Mouse (Mus musculus): ENCODE measurements around the gene Vamp1. TPM values are rescaled to one million over a fixed set of nuclear protein-coding genes. Genes with fewer than 3 reads are reported as not detected.

The Vamp1 gene
- polyA plus RNA-seq, 1 experiment: 19.8 TPM

GRCm38 (mm10) chr6:125284751-125285150 is 69.4 kb downstream of the Vamp1 start:
- WGBS: 93% methylated on average over 7 of the region's 7 CpGs
- no peaks in the 10 kb centered on the region for H3K36me3 ChIP-seq (ENCODE audit: control insufficient read depth, insufficient read depth, low read length)

GRCm38 (mm10) chr6:125285890-125286289 is 70.5 kb downstream of the Vamp1 start, which contains the start of gene Tuba3a:
Gene Tuba3a (minus strand): TSS chr6:125286042.
- no peak for DNase-seq
- Histone ChIP-seq H3K4me1 (ENCODE audit: control insufficient read depth, insufficient read depth, low read length) (no peaks in the 10 kb centered on the region), H3K4me3 (ENCODE audit: insufficient read depth, low read depth, low read length) (no peak within 1 kb of the TSS), H3K27me3 (replicated peaks; ENCODE audit: control insufficient read depth, insufficient read depth, low read length) (no peaks in the 10 kb centered on the region), H3K27ac (ENCODE audit: insufficient read depth, low read depth, low read length) (no peak within 1 kb of the TSS), H3K36me3 (ENCODE audit: control insufficient read depth, insufficient read depth, low read length) (no peaks in the 10 kb centered on the region)
- TF ChIP-seq CTCF (conservative IDR thresholded peaks at IDR 0.05; ENCODE audit: insufficient read depth, insufficient read length, low read depth, low read length) (no peak), POLR2A (IDR thresholded peaks at IDR 0.05; ENCODE audit: low read depth, low read length) (no peak)
- 95% methylated on average over 22 of the region's 22 CpGs for WGBS

More at GRCm38 (mm10) chr6:125284751-125285150, 69.4 kb downstream of the Vamp1 start:
- H3K4me3 ChIP-seq (ENCODE audit: insufficient read depth, low read depth, low read length): no peak overlapping the region
- H3K27ac ChIP-seq (ENCODE audit: insufficient read depth, low read depth, low read length): no peak overlapping the region
- no peak for TF ChIP-seq CTCF (conservative IDR thresholded peaks at IDR 0.05; ENCODE audit: insufficient read depth, insufficient read length, low read depth, low read length)
- no peak for TF ChIP-seq POLR2A (IDR thresholded peaks at IDR 0.05; ENCODE audit: low read depth, low read length)
- H3K4me1 ChIP-seq (ENCODE audit: control insufficient read depth, insufficient read depth, low read length): no peaks in the 10 kb centered on the region
- DNase-seq: no peak
- no peaks in the 10 kb centered on the region for H3K27me3 ChIP-seq (replicated peaks; ENCODE audit: control insufficient read depth, insufficient read depth, low read length)

- DNase-seq: no peak
Measured at GRCm38 (mm10) chr6:125286944-125287343, 71.6 kb downstream of the Vamp1 start.

GRCm38 (mm10) chr6:125288730-125289129 is 73.4 kb downstream of the Vamp1 start:
- Histone ChIP-seq H3K27me3 (replicated peaks; ENCODE audit: control insufficient read depth, insufficient read depth, low read length) (no peaks in the 10 kb centered on the region), H3K36me3 (ENCODE audit: control insufficient read depth, insufficient read depth, low read length) (no peaks in the 10 kb centered on the region), H3K27ac (ENCODE audit: insufficient read depth, low read depth, low read length) (no peak overlapping the region), H3K4me3 (ENCODE audit: insufficient read depth, low read depth, low read length) (no peak overlapping the region), H3K4me1 (ENCODE audit: control insufficient read depth, insufficient read depth, low read length) (no peaks in the 10 kb centered on the region)
- DNase-seq: no peak
- 56% methylated on average over 5 of the region's 5 CpGs for WGBS
- TF ChIP-seq POLR2A (IDR thresholded peaks at IDR 0.05; ENCODE audit: low read depth, low read length) (no peak), CTCF (conservative IDR thresholded peaks at IDR 0.05; ENCODE audit: insufficient read depth, insufficient read length, low read depth, low read length) (no peak)

More at GRCm38 (mm10) chr6:125286944-125287343, 71.6 kb downstream of the Vamp1 start:
- WGBS: 80% methylated on average over 4 of the region's 4 CpGs
- H3K4me1 ChIP-seq (ENCODE audit: control insufficient read depth, insufficient read depth, low read length): no peaks in the 10 kb centered on the region
- no peak overlapping the region for H3K4me3 ChIP-seq (ENCODE audit: insufficient read depth, low read depth, low read length)
- no peak overlapping the region for H3K27ac ChIP-seq (ENCODE audit: insufficient read depth, low read depth, low read length)
- H3K27me3 ChIP-seq (replicated peaks; ENCODE audit: control insufficient read depth, insufficient read depth, low read length): no peaks in the 10 kb centered on the region
- TF ChIP-seq CTCF (conservative IDR thresholded peaks at IDR 0.05; ENCODE audit: insufficient read depth, insufficient read length, low read depth, low read length): no peak
- no peak for TF ChIP-seq POLR2A (IDR thresholded peaks at IDR 0.05; ENCODE audit: low read depth, low read length)
- H3K36me3 ChIP-seq (ENCODE audit: control insufficient read depth, insufficient read depth, low read length): no peaks in the 10 kb centered on the region

- Histone ChIP-seq H3K36me3 (ENCODE audit: control insufficient read depth, insufficient read depth, low read length) (no peaks in the 10 kb centered on the region), H3K4me1 (ENCODE audit: control insufficient read depth, insufficient read depth, low read length) (no peaks in the 10 kb centered on the region), H3K27ac (ENCODE audit: insufficient read depth, low read depth, low read length) (no peak overlapping the region), H3K27me3 (replicated peaks; ENCODE audit: control insufficient read depth, insufficient read depth, low read length) (no peaks in the 10 kb centered on the region), H3K4me3 (ENCODE audit: insufficient read depth, low read depth, low read length) (no peak overlapping the region)
- 81% methylated on average over 4 of the region's 4 CpGs for WGBS
- no peak for DNase-seq
- TF ChIP-seq CTCF (conservative IDR thresholded peaks at IDR 0.05; ENCODE audit: insufficient read depth, insufficient read length, low read depth, low read length): no peak
- TF ChIP-seq POLR2A (IDR thresholded peaks at IDR 0.05; ENCODE audit: low read depth, low read length): no peak
Measured at GRCm38 (mm10) chr6:125291329-125291728, 76.0 kb downstream of the Vamp1 start.

GRCm38 (mm10) chr6:125292256-125292655 is 76.9 kb downstream of the Vamp1 start:
- no peaks in the 10 kb centered on the region; the same call in 1 of the 2 replicates for H3K4me1 ChIP-seq (ENCODE audit: control insufficient read depth, insufficient read depth, low read length)
- H3K36me3 ChIP-seq (ENCODE audit: control insufficient read depth, insufficient read depth, low read length): no peaks in the 10 kb centered on the region
- WGBS: 64% methylated on average over 7 of the region's 7 CpGs
- no peak for DNase-seq
- H3K27me3 ChIP-seq (replicated peaks; ENCODE audit: control insufficient read depth, insufficient read depth, low read length): no peaks in the 10 kb centered on the region
- TF ChIP-seq CTCF (conservative IDR thresholded peaks at IDR 0.05; ENCODE audit: insufficient read depth, insufficient read length, low read depth, low read length) (no peak), POLR2A (IDR thresholded peaks at IDR 0.05; ENCODE audit: low read depth, low read length) (no peak)
- no peak overlapping the region for H3K27ac ChIP-seq (ENCODE audit: insufficient read depth, low read depth, low read length)
- H3K4me3 ChIP-seq (ENCODE audit: insufficient read depth, low read depth, low read length): no peak overlapping the region

- TF ChIP-seq CTCF (conservative IDR thresholded peaks at IDR 0.05; ENCODE audit: insufficient read depth, insufficient read length, low read depth, low read length) (no peak), POLR2A (IDR thresholded peaks at IDR 0.05; ENCODE audit: low read depth, low read length) (no peak)
- no peaks in the 10 kb centered on the region for H3K36me3 ChIP-seq (ENCODE audit: control insufficient read depth, insufficient read depth, low read length)
- H3K4me1 ChIP-seq (ENCODE audit: control insufficient read depth, insufficient read depth, low read length): no peaks in the 10 kb centered on the region; the same call in 1 of the 2 replicates
- no peak for DNase-seq
- no peak overlapping the region for H3K4me3 ChIP-seq (ENCODE audit: insufficient read depth, low read depth, low read length)
- WGBS: 79% methylated on average over 4 of the region's 4 CpGs
- H3K27ac ChIP-seq (ENCODE audit: insufficient read depth, low read depth, low read length): no peak overlapping the region
- no peaks in the 10 kb centered on the region for H3K27me3 ChIP-seq (replicated peaks; ENCODE audit: control insufficient read depth, insufficient read depth, low read length)
Measured at GRCm38 (mm10) chr6:125294049-125294448, 78.7 kb downstream of the Vamp1 start.

Other genes with a start within 250 kb of the Vamp1 start
- gene Pianp, start 218.9 kb upstream of the Vamp1 start, polyA plus RNA-seq (2012; rRNA removed): 0.95 and 0.99 TPM in 2 replicates
- gene Zfp384, start 206.4 kb upstream of the Vamp1 start, polyA plus RNA-seq (2012; rRNA removed): 37.8 and 45.7 TPM in 2 replicates
- 39.1 and 39.2 TPM in 2 replicates for gene Ing4, start 175.8 kb upstream of the Vamp1 start, polyA plus RNA-seq (2012; rRNA removed)
- 14.3 and 18.9 TPM in 2 replicates for gene Acrbp, start 165.9 kb upstream of the Vamp1 start, polyA plus RNA-seq (2012; rRNA removed)
- gene Lpar5, start 147.6 kb upstream of the Vamp1 start, polyA plus RNA-seq (2012; rRNA removed): 2.9 and 3.5 TPM in 2 replicates
- 43.6 and 57.7 TPM in 2 replicates for gene Chd4, start 119.6 kb upstream of the Vamp1 start, polyA plus RNA-seq (2012; rRNA removed)
- 15.5 and 16.5 TPM in 2 replicates for gene Nop2, start 83.6 kb upstream of the Vamp1 start, polyA plus RNA-seq (2012; rRNA removed)
- gene Iffo1, start 70.3 kb upstream of the Vamp1 start, polyA plus RNA-seq (2012; rRNA removed): 35.0 and 36.4 TPM in 2 replicates
- gene Gapdh, start 49.1 kb upstream of the Vamp1 start, polyA plus RNA-seq (2012; rRNA removed): 7,324 and 7,933 TPM in 2 replicates
- gene Ncapd2, start 23.9 kb upstream of the Vamp1 start, polyA plus RNA-seq (2012; rRNA removed): 15.6 and 18.7 TPM in 2 replicates
- gene Mrpl51, start 23.8 kb upstream of the Vamp1 start, polyA plus RNA-seq (2012; rRNA removed): 102 and 110 TPM in 2 replicates
- 16.0 and 16.4 TPM in 2 replicates for gene Tapbpl, start 16.3 kb downstream of the Vamp1 start, polyA plus RNA-seq (2012; rRNA removed)
- gene Cd27, start 21.5 kb downstream of the Vamp1 start, polyA plus RNA-seq (2012; rRNA removed): 0.64 and 7.0 TPM in 2 replicates
- 0.39 and 0.86 TPM in 2 replicates for gene Tuba3a, start 70.5 kb downstream of the Vamp1 start, polyA plus RNA-seq (2012; rRNA removed)
- 97.1 and 116 TPM in 2 replicates for gene Ltbr, start 98.3 kb downstream of the Vamp1 start, polyA plus RNA-seq (2012; rRNA removed)
- gene Scnn1a, start 105.1 kb downstream of the Vamp1 start, polyA plus RNA-seq (2012; rRNA removed): 83.5 and 89.5 TPM in 2 replicates
- 98.6 and 109 TPM in 2 replicates for gene Tnfrsf1a, start 133.8 kb downstream of the Vamp1 start, polyA plus RNA-seq (2012; rRNA removed)
- gene Plekhg6, start 165.2 kb downstream of the Vamp1 start, polyA plus RNA-seq (2012; rRNA removed): 6.1 and 7.1 TPM in 2 replicates